8 mouse cellular contexts compared by ENCODE assay signal in genomic region chr17:50763407-50763806, GRCm38 (mm10).
A peak's percentile ranks its signal among the peaks of the same experiment; 100 is the strongest.
DNase-seq lines count a peak whose midpoint lies in the region; ATAC-seq and TF ChIP-seq lines count a peak whose summit lies in the region.

No protein-coding gene starts in this region.

- intact Hi-C loops in left cerebral cortex, adult 2 months (cut with DNase I), result loop anchor here (1.0 to 5.0 kb wide), 4 partner anchors 113 to 371 kb away; partner anchors contain the start of gene Plcl2

- H3K4me3 ChIP-seq in kidney, embryonic 16.5 days (ENCODE audit: low read length), result no peak overlapping the region
- no peak overlapping the region for H3K4me3 ChIP-seq in kidney, embryonic 14.5 days (ENCODE audit: low read length)
- no peak overlapping the region for H3K4me3 ChIP-seq in cortical plate, adult 2 months (ENCODE audit: insufficient read depth, low read length)
- no peak overlapping the region for H3K4me3 ChIP-seq in left cerebral cortex, adult 2 months
- H3K4me3 ChIP-seq in midbrain, embryonic 10.5 days, result no peak overlapping the region

- DNase-seq in left cerebral cortex, adult 2 months (ENCODE audit: extremely low spot score in 1 of 2, low spot score in 2 of 2), result peak; percentile 58 to 61
- DNase-seq in splenic B cell, adult 2 months (ENCODE audit: low read depth, low spot score), result peak; percentile 52
- no peak for DNase-seq in midbrain, embryonic 10.5 days (ENCODE audit: low spot score)
- DNase-seq in adrenal gland, postnatal 10 days, result no peak

- peak; percentile 27; the same call in 1 of the 2 replicates for ATAC-seq in kidney, embryonic 16.5 days (ENCODE audit: low FRiP score, low TSS enrichment)
- no peak for ATAC-seq in kidney, embryonic 14.5 days (ENCODE audit: low FRiP score, low TSS enrichment)
- no peak for ATAC-seq in inflammation-experienced regulatory T-cells, adult 6 months

- H3K27ac ChIP-seq in kidney, embryonic 16.5 days (ENCODE audit: low read length), result no peak overlapping the region
- no peak overlapping the region for H3K27ac ChIP-seq in kidney, embryonic 14.5 days (ENCODE audit: low read depth, low read length)
- H3K27ac ChIP-seq in cortical plate, adult 2 months (ENCODE audit: insufficient read depth, low read length), result peak overlapping the region; percentile 67; the same call in 1 of the 2 replicates
- peak overlapping the region; percentile 74 for H3K27ac ChIP-seq in left cerebral cortex, adult 2 months
- H3K27ac ChIP-seq in midbrain, embryonic 10.5 days (replicated peaks), result no peak overlapping the region

- no peak overlapping the region for H3K9ac ChIP-seq in kidney, embryonic 16.5 days (replicated peaks; ENCODE audit: low read length)
- H3K9ac ChIP-seq in kidney, embryonic 14.5 days (ENCODE audit: low read depth, low read length), result no peak overlapping the region

- no peaks in the 10 kb centered on the region for H3K27me3 ChIP-seq in kidney, embryonic 16.5 days (ENCODE audit: insufficient read depth, low read length)
- H3K27me3 ChIP-seq in kidney, embryonic 14.5 days (ENCODE audit: control insufficient read depth, insufficient read depth, low read length), result no peaks in the 10 kb centered on the region
- H3K27me3 ChIP-seq in splenic B cell, adult 2 months (ENCODE audit: control insufficient read depth, insufficient read depth, low read length, poor library complexity, severe bottlenecking), result no peaks in the 10 kb centered on the region
- H3K27me3 ChIP-seq in midbrain, embryonic 10.5 days (ENCODE audit: low read depth, poor library complexity, severe bottlenecking), result no peaks in the 10 kb centered on the region

- WGBS in kidney, embryonic 16.5 days, result 66% methylated on average over 5 of the region's 5 CpGs
- WGBS in kidney, embryonic 14.5 days, result 78% methylated on average over 5 of the region's 5 CpGs
- WGBS in midbrain, embryonic 10.5 days, result 81% methylated on average over 5 of the region's 5 CpGs

- no peaks in the 10 kb centered on the region for H3K9me3 ChIP-seq in kidney, embryonic 16.5 days (ENCODE audit: low read length)
- no peaks in the 10 kb centered on the region for H3K9me3 ChIP-seq in kidney, embryonic 14.5 days (ENCODE audit: control insufficient read depth, low read length)
- H3K9me3 ChIP-seq in midbrain, embryonic 10.5 days (replicated peaks), result no peaks in the 10 kb centered on the region

- TF ChIP-seq CTCF in cortical plate, adult 2 months (IDR thresholded peaks at IDR 0.05; ENCODE audit: extremely low read depth, insufficient read depth, low read length), result no peak
- TF ChIP-seq CTCF in left cerebral cortex, adult 2 months (IDR thresholded peaks at IDR 0.05), result no peak

- H3K4me1 ChIP-seq in kidney, embryonic 16.5 days (ENCODE audit: insufficient read depth, low read length), result no peaks in the 10 kb centered on the region
- no peaks in the 10 kb centered on the region for H3K4me1 ChIP-seq in kidney, embryonic 14.5 days (ENCODE audit: control insufficient read depth, insufficient read depth, low read length)
- H3K4me1 ChIP-seq in cortical plate, adult 2 months (ENCODE audit: control insufficient read depth, insufficient read depth, low read length), result peaks cover 5% of the 10 kb centered on the region
- peaks cover 7% of the 10 kb centered on the region; the same call in 1 of the 2 replicates for H3K4me1 ChIP-seq in midbrain, embryonic 10.5 days

- H3K4me2 ChIP-seq in kidney, embryonic 16.5 days (replicated peaks; ENCODE audit: low read depth, low read length), result no peak overlapping the region
- H3K4me2 ChIP-seq in kidney, embryonic 14.5 days (replicated peaks; ENCODE audit: low read depth, low read length), result no peak overlapping the region

- no peak for TF ChIP-seq POLR2A in cortical plate, adult 2 months (IDR thresholded peaks at IDR 0.05; ENCODE audit: extremely low read depth, insufficient read depth, low read length)

- no peaks in the 10 kb centered on the region for H3K36me3 ChIP-seq in kidney, embryonic 16.5 days (ENCODE audit: insufficient read depth, low read length)
- H3K36me3 ChIP-seq in kidney, embryonic 14.5 days (ENCODE audit: control insufficient read depth, insufficient read depth, low read length), result no peaks in the 10 kb centered on the region
- no peaks in the 10 kb centered on the region for H3K36me3 ChIP-seq in splenic B cell, adult 2 months (ENCODE audit: control insufficient read depth, insufficient read depth, low read length, poor library complexity, severe bottlenecking)
- H3K36me3 ChIP-seq in midbrain, embryonic 10.5 days, result no peaks in the 10 kb centered on the region

Comparison
In these comparisons a context has a peak if more than half of its experiments do, and no peak if none do; other contexts are left out.
1. H3K27ac ChIP-seq: peak in cortical plate, adult 2 months (single experiment) and left cerebral cortex, adult 2 months (single experiment); none in kidney, embryonic 16.5 days (single experiment), kidney, embryonic 14.5 days (single experiment) and midbrain, embryonic 10.5 days (single experiment).
2. DNase-seq: peak in left cerebral cortex, adult 2 months (2 of 2) and splenic B cell, adult 2 months (single experiment); none in midbrain, embryonic 10.5 days (single experiment) and adrenal gland, postnatal 10 days (single experiment).